Mouse (Mus musculus) heart, embryonic 12.5 days (tissue): ENCODE results near the gene Kdm2b. TPM values are rescaled to one million over a fixed set of nuclear protein-coding genes. Genes with fewer than 3 reads are reported as not detected.

ENCODE experiments used
- ATAC-seq: fragments of 200-750 bp; cut with Nextera tagmentation; 2 replicates; pipeline ENCODE4 v1.8.0; 2017; ENCODE audit warnings: moderate TSS enrichment, moderate library complexity; ENCODE audit not compliant: insufficient number of reproducible peaks, low FRiP score
- H3K27ac ChIP-seq: fragments of 300-500 bp; sonication (generic); 2 replicates; pipeline ENCODE4 v1.5.1; 2016; ENCODE audit warnings: mild to moderate bottlenecking, moderate library complexity; ENCODE audit not compliant: poor library complexity, severe bottlenecking
- H3K27me3 ChIP-seq: fragments of 300-500 bp; sonication (generic); replicated peaks from 2 replicates; pipeline ENCODE4 v1.6.1; 2016; ENCODE audit warnings: mild to moderate bottlenecking, moderate library complexity
- H3K36me3 ChIP-seq: fragments of 300-500 bp; sonication (generic); 2 replicates; pipeline ENCODE4 v1.6.1; 2016; ENCODE audit warnings: mild to moderate bottlenecking, moderate library complexity
- H3K4me1 ChIP-seq: fragments of 300-500 bp; sonication (generic); replicated peaks from 2 replicates; pipeline ENCODE4 v1.6.1; 2016; ENCODE audit warnings: mild to moderate bottlenecking
- H3K4me2 ChIP-seq: fragments of 300-500 bp; sonication (generic); 2 replicates; pipeline ENCODE4 v1.6.1; 2016; ENCODE audit warnings: mild to moderate bottlenecking, moderate library complexity
- H3K4me3 ChIP-seq: fragments of 300-500 bp; sonication (generic); 2 replicates; pipeline ENCODE4 v1.5.1; 2016; ENCODE audit warnings: mild to moderate bottlenecking
- H3K9ac ChIP-seq: fragments of 300-500 bp; sonication (generic); 2 replicates; pipeline ENCODE4 v1.6.1; 2016; ENCODE audit warnings: mild to moderate bottlenecking, moderate library complexity
- H3K9me3 ChIP-seq: fragments of 300-500 bp; sonication (generic); replicated peaks from 2 replicates; pipeline ENCODE4 v1.6.1; 2016; ENCODE audit warnings: mild to moderate bottlenecking, moderate library complexity
- WGBS: fragments of 180-500 bp; shearing (Covaris S2); methylation state at CpG from one replicate; pipeline ENCODE4 v1.1.7; 2016; 5-methylcytosine and 5-hydroxymethylcytosine counted together
- polyA plus RNA-seq: library from polyadenylated mRNA; unstranded; fragments of >200 nt; fragmentation: Nextera tagmentation; extraction: Ambion mirVana; gene quantifications from 2 replicates; pipeline ENCODE4 v1.2.1, GENCODE M21; 2016

Kdm2b gene
- polyA plus RNA-seq, 1 experiment from 2014 or later = 39.8 TPM

- H3K9ac ChIP-seq = peak overlapping the region; percentile 15; the same call in 1 of the 2 replicates
- no peaks in the 10 kb centered on the region for H3K9me3 ChIP-seq
- no peak overlapping the region for H3K27ac ChIP-seq
- 0 out of 2 replicates have a peak, but pooled peaks have one; percentile 20 for ATAC-seq
- no peaks in the 10 kb centered on the region for H3K27me3 ChIP-seq
- H3K36me3 ChIP-seq = no peaks in the 10 kb centered on the region; the same call in 1 of the 2 replicates
- H3K4me2 ChIP-seq = peak overlapping the region; percentile 33; the same call in 1 of the 2 replicates
- WGBS = 29% methylated on average over 7 of the region's 7 CpGs
- H3K4me3 ChIP-seq = no peak overlapping the region
- peaks cover 33% of the 10 kb centered on the region for H3K4me1 ChIP-seq
Measured at GRCm38 (mm10) chr5:122925534-122925958, 64.1 kb downstream of the Kdm2b start.

DNA sequence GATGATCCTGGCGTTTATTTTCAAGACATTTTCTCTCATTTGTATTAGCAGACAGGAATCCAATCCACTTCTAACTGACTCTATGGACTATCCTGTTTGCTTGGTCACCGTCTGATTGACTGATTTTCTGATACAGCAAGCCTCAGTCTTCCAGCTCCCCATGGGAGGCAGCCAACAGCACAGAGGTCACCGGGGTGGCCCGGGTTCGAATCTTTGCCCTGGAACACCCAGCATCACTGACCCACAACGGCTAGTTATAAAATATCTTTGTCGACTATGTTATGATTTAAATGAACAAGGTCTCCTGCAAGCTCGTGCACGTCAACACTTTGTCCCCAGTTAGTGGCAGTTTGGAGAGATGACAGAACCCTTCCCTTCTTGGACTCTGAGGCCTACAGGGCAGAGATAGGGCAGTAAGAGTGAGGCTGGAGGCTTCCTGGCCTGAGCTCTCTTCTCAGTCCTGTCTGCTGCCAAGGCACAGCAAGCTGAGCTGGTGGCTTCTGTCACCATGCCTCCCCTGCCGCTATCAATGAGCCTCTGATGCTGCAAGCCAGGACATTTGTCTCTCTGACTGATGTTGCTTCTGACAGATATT is 65.7 kb downstream of the Kdm2b start:
- H3K27me3 ChIP-seq = no peaks in the 10 kb centered on the region
- 69% methylated on average over 10 of the region's 10 CpGs for WGBS
- peaks cover 30% of the 10 kb centered on the region for H3K4me1 ChIP-seq
- no peaks in the 10 kb centered on the region for H3K9me3 ChIP-seq
- no peak overlapping the region for H3K4me2 ChIP-seq
- H3K4me3 ChIP-seq = no peak overlapping the region
- H3K9ac ChIP-seq = no peak overlapping the region
- H3K36me3 ChIP-seq = no peaks in the 10 kb centered on the region; the same call in 1 of the 2 replicates
- H3K27ac ChIP-seq = no peak overlapping the region
- no peak for ATAC-seq

DNA sequence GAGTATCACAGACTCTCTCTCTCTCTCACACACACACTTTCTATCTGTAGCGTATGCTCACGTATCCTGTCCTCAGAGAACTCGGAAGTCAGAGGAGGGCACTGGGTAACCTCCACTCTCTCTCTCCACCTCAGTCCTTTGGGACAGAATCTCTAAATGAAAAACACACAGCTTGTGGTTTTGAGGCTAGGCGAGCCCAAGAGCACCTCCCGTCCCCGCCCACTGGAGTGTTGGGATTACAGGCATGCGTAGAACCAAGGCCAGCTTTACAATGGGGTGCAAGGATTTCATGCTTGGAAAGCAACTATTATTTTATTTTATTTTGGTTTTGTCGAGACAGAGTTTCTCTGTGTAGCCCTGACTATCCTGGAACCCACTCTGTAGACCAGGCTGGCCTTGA is 67.7 kb downstream of the Kdm2b start:
- Histone ChIP-seq H3K27ac (no peak overlapping the region), H3K4me3 (no peak overlapping the region), H3K36me3 (no peaks in the 10 kb centered on the region; the same call in 1 of the 2 replicates), H3K9me3 (no peaks in the 10 kb centered on the region), H3K9ac (no peak overlapping the region), H3K27me3 (no peaks in the 10 kb centered on the region), H3K4me1 (peaks cover 17% of the 10 kb centered on the region), H3K4me2 (no peak overlapping the region)
- WGBS = 88% methylated on average over 8 of the region's 8 CpGs
- no peak for ATAC-seq

DNA sequence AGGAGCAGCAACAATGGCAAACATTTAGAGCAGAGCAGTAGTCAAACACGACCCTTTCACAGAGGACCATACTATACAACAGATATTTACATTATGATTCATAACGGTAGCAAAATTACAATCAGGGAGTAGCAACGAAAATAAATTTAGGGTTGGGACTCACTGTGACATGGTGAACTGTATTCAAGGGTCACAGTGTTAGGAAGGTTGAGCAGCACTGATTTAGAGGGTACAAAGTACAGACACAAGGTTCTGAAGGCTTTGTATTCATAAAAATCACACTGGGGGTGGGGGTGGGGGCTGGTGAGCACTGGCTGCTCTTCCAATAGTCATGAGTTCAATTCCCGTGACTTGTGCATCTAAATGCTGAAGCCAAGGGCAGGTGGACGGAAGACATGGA is 69.1 kb downstream of the Kdm2b start:
- 81% methylated on average over 5 of the region's 5 CpGs for WGBS

DNA sequence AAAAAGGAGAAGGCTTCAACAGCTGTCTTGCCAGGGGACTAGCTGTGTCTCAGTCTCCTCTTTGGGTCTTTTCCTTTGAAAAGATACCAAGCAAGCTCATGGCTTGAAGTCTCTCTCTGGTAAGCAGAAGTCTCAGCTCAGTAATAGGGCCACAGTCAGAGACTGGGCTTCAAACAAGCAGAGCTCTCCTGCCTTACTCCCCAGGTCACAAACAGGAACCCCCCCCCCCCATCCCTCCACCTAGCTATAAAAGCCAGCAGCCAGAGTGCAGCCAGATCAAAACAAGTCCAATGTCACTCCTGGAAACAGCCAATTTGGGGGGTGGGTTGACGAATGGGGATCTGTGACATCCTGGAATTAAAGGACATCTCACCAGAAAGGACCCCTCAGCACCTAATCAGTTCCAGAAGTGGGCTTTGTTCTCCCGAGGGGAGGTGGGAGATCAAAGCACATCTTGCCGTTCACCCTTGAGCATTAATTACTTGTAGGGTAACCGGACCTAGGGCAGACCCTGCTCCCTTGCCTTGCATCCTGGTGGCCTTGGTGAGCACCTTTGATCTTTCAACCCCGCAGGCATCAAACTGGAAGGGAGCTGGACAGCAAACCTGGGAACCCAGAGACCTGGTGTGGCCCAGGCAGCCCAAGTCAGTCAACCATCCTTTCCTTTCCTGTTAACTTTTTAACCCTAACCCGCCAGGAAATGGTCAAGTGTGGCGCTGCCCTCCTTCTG is 71.5 kb downstream of the Kdm2b start:
- H3K9ac ChIP-seq = no peak overlapping the region
- no peak overlapping the region for H3K27ac ChIP-seq
- no peaks in the 10 kb centered on the region for H3K9me3 ChIP-seq
- no peak for ATAC-seq
- H3K4me1 ChIP-seq = no peaks in the 10 kb centered on the region
- no peaks in the 10 kb centered on the region for H3K27me3 ChIP-seq
- H3K36me3 ChIP-seq = no peaks in the 10 kb centered on the region; the same call in 1 of the 2 replicates
- no peak overlapping the region for H3K4me2 ChIP-seq
- H3K4me3 ChIP-seq = no peak overlapping the region
- WGBS = 62% methylated on average over 7 of the region's 7 CpGs

More for the DNA sequence above, 69.1 kb downstream of the Kdm2b start:
- no peak overlapping the region for H3K4me2 ChIP-seq
- H3K36me3 ChIP-seq = no peaks in the 10 kb centered on the region; the same call in 1 of the 2 replicates
- H3K27me3 ChIP-seq = no peaks in the 10 kb centered on the region
- H3K9me3 ChIP-seq = no peaks in the 10 kb centered on the region
- no peak for ATAC-seq
- no peak overlapping the region for H3K4me3 ChIP-seq
- peaks cover 3% of the 10 kb centered on the region for H3K4me1 ChIP-seq
- H3K27ac ChIP-seq = no peak overlapping the region
- H3K9ac ChIP-seq = no peak overlapping the region

GRCm38 (mm10) chr5:122916147-122916546 is 73.5 kb downstream of the Kdm2b start:
- no peak for ATAC-seq
- Histone ChIP-seq H3K4me1 (no peaks in the 10 kb centered on the region), H3K27me3 (no peaks in the 10 kb centered on the region), H3K27ac (no peak overlapping the region), H3K36me3 (peaks cover 4% of the 10 kb centered on the region), H3K4me3 (no peak overlapping the region), H3K9me3 (no peaks in the 10 kb centered on the region), H3K9ac (no peak overlapping the region), H3K4me2 (no peak overlapping the region)
- 90% methylated on average over 6 of the region's 6 CpGs for WGBS

- WGBS = 86% methylated on average over 4 of the region's 4 CpGs
- no peak overlapping the region for H3K27ac ChIP-seq
- no peak overlapping the region for H3K4me3 ChIP-seq
- H3K9ac ChIP-seq = no peak overlapping the region
- H3K4me2 ChIP-seq = no peak overlapping the region
- ATAC-seq = no peak
- peaks cover 4% of the 10 kb centered on the region; the same call in 1 of the 2 replicates for H3K36me3 ChIP-seq
- H3K9me3 ChIP-seq = no peaks in the 10 kb centered on the region
- no peaks in the 10 kb centered on the region for H3K4me1 ChIP-seq
- no peaks in the 10 kb centered on the region for H3K27me3 ChIP-seq
Measured at GRCm38 (mm10) chr5:122912863-122913262, 76.8 kb downstream of the Kdm2b start.

GRCm38 (mm10) chr5:122909481-122909880 is 80.1 kb downstream of the Kdm2b start:
- no peak for ATAC-seq
- no peaks in the 10 kb centered on the region for H3K27me3 ChIP-seq
- H3K4me2 ChIP-seq = no peak overlapping the region
- 75% methylated on average over 18 of the region's 18 CpGs for WGBS
- H3K4me3 ChIP-seq = no peak overlapping the region
- H3K4me1 ChIP-seq = no peaks in the 10 kb centered on the region
- H3K27ac ChIP-seq = no peak overlapping the region
- no peak overlapping the region for H3K9ac ChIP-seq
- H3K36me3 ChIP-seq = peaks cover 4% of the 10 kb centered on the region; the same call in 1 of the 2 replicates
- no peaks in the 10 kb centered on the region for H3K9me3 ChIP-seq

- no peaks in the 10 kb centered on the region for H3K4me1 ChIP-seq
- ATAC-seq = no peak
- H3K4me3 ChIP-seq = no peak overlapping the region
- 81% methylated on average over 2 of the region's 2 CpGs for WGBS
- H3K9me3 ChIP-seq = no peaks in the 10 kb centered on the region
- H3K4me2 ChIP-seq = no peak overlapping the region
- H3K9ac ChIP-seq = no peak overlapping the region
- H3K27ac ChIP-seq = no peak overlapping the region
- H3K27me3 ChIP-seq = no peaks in the 10 kb centered on the region
- peaks cover 4% of the 10 kb centered on the region; the same call in 1 of the 2 replicates for H3K36me3 ChIP-seq
Measured at GRCm38 (mm10) chr5:122908001-122908400, 81.6 kb downstream of the Kdm2b start.

DNA sequence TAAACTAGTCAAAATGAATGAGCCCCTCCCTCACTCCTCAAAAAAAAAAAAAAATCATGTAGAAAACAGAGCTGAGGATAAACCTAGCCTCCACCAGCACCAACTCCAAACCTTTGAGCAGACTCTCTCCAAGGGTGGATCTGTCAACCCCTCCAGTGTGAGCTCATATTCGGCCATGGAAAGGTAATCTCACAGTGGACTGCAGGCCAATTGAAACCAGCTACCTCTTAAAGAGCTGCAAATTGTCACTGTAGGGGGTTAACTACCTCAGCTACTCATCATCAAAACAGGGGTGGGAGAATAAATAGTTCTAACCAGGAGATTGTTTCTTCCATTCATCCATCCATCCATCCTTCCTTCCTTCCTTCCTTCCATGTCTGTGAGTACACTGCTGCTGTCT is 82.4 kb downstream of the Kdm2b start:
- Histone ChIP-seq H3K27ac (no peak overlapping the region), H3K36me3 (no peaks in the 10 kb centered on the region)

GRCm38 (mm10) chr5:122903165-122903564 is 86.5 kb downstream of the Kdm2b start:
- H3K27ac ChIP-seq = no peak overlapping the region
- H3K27me3 ChIP-seq = no peaks in the 10 kb centered on the region
- H3K36me3 ChIP-seq = no peaks in the 10 kb centered on the region
- H3K4me3 ChIP-seq = no peak overlapping the region
- H3K4me1 ChIP-seq = peaks cover 19% of the 10 kb centered on the region
- no peak overlapping the region for H3K9ac ChIP-seq
- no peak for ATAC-seq
- WGBS = 69% methylated on average over 5 of the region's 5 CpGs
- H3K9me3 ChIP-seq = no peaks in the 10 kb centered on the region
- H3K4me2 ChIP-seq = no peak overlapping the region

More for the DNA sequence above, 82.4 kb downstream of the Kdm2b start:
- 77% methylated on average over 1 of the region's 1 CpGs for WGBS
- Histone ChIP-seq H3K4me2 (no peak overlapping the region), H3K4me3 (no peak overlapping the region), H3K4me1 (no peaks in the 10 kb centered on the region), H3K9ac (no peak overlapping the region), H3K9me3 (no peaks in the 10 kb centered on the region), H3K27me3 (no peaks in the 10 kb centered on the region)
- ATAC-seq = no peak
